Mouse (Mus musculus) thymus, adult 2 months (tissue): ENCODE data around the gene Fam71b. TPM values are rescaled to one million over a fixed set of nuclear protein-coding genes. Genes with fewer than 3 reads are reported as not detected.

Source experiments
- DNase-seq: peaks from one replicate; pipeline ENCODE4 v3.0.0; 2021
- H3K27ac ChIP-seq: fragments of 200-500 bp; 2 replicates; pipeline ENCODE4 v1.5.1; 2012; ENCODE audit warnings: low read length, control low read depth; ENCODE audit not compliant: control insufficient read depth, insufficient read depth
- H3K27me3 ChIP-seq: fragments of 200-500 bp; 2 replicates; pipeline ENCODE4 v1.6.1; 2012; ENCODE audit warnings: mild to moderate bottlenecking, low read length, moderate library complexity, mixed read lengths; ENCODE audit not compliant: control insufficient read depth, insufficient read depth
- H3K36me3 ChIP-seq: fragments of 200-500 bp; 2 replicates; pipeline ENCODE4 v1.6.1; 2012; ENCODE audit warnings: mild to moderate bottlenecking, low read length, moderate library complexity; ENCODE audit not compliant: control insufficient read depth, insufficient read depth
- H3K4me1 ChIP-seq: fragments of 200-500 bp; replicated peaks from 2 replicates; pipeline ENCODE4 v1.6.1; 2012; ENCODE audit warnings: low read length; ENCODE audit not compliant: control insufficient read depth, insufficient read depth
- H3K4me3 ChIP-seq: fragments of 200-500 bp; 2 replicates; pipeline ENCODE4 v1.5.1; 2012; ENCODE audit warnings: mild to moderate bottlenecking, low read length, control low read depth, moderate library complexity; ENCODE audit not compliant: control insufficient read depth, insufficient read depth
- CTCF ChIP-seq: fragments of 200-500 bp; IDR thresholded peaks from 2 replicates; pipeline ENCODE4 v1.5.1; 2012; ENCODE audit warnings: mild to moderate bottlenecking, control low read depth, low read length, moderate library complexity, borderline replicate concordance; ENCODE audit not compliant: control insufficient read depth, poor library complexity, insufficient read depth; ENCODE audit errors: extremely low read depth
- POLR2A ChIP-seq: fragments of 200-500 bp; IDR thresholded peaks from 2 replicates; pipeline ENCODE4 v1.6.1; 2012; ENCODE audit warnings: mild to moderate bottlenecking, low read length, control low read depth, moderate library complexity; ENCODE audit not compliant: control insufficient read depth, poor library complexity, insufficient read depth; ENCODE audit errors: extremely low read depth
- WGBS: fragments of 180-500 bp; shearing (Covaris S2); methylation state at CpG from one replicate; pipeline ENCODE4 v1.1.7; 2018; 5-methylcytosine and 5-hydroxymethylcytosine counted together
- polyA plus RNA-seq: library from polyadenylated mRNA; depleted of rRNA; stranded (reverse); fragments of >200 nt; gene quantifications from 2 replicates; pipeline ENCODE4 v1.2.3, GENCODE M21; 2012; rRNA removed

Fam71b gene
- polyA plus RNA-seq: 2.1 and 2.6 TPM in 2 replicates

DNA sequence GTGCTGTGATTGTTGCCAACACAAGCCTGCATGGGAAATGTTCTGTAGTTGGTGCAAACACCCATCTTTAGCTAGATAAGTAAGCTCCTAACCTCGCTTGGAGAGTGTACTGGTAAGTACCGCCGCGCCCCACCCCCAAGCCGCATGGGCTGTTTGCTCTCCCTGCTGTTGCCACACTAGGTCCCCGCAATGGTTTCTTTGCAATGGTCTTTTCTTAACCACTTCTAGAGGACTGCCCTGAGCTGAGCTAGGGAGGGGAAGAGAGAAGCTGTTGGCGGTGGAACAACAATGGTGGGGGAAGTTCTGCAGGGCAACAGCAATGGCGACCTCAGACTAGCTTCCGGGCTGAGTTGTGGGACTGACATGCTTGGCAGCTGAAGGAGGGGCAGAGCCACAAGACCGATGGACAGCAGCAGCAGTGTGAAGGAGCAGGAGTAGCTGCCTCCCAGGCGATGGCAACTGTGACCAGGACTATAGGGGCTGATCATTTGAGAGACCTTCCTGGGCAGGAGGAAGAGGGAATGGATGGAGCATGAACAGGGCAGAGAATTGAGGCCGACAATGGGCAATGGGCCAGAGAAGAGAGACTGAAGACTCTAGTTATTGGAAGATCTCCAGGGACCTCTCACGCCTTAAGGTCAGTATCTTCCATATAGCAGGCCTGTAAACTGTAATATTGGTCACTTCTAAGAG lies at the start of gene Fam71b:
Gene Fam71b (plus strand): TSS at position 393 of the 693 bp plus-strand sequence.
- Histone ChIP-seq H3K4me3 (peak within 1 kb of the TSS; percentile 4), H3K4me1 (peaks cover 40% of the 10 kb centered on the region), H3K27ac (peak within 1 kb of the TSS; percentile 98), H3K27me3 (no peaks in the 10 kb centered on the region), H3K36me3 (no peaks in the 10 kb centered on the region)
- DNase-seq: peak; percentile 63
- TF ChIP-seq CTCF (no peak), POLR2A (0 out of 2 replicates have a peak, but pooled peaks have one; percentile 14)
- 22% methylated on average over 13 of the region's 13 CpGs for WGBS

DNA sequence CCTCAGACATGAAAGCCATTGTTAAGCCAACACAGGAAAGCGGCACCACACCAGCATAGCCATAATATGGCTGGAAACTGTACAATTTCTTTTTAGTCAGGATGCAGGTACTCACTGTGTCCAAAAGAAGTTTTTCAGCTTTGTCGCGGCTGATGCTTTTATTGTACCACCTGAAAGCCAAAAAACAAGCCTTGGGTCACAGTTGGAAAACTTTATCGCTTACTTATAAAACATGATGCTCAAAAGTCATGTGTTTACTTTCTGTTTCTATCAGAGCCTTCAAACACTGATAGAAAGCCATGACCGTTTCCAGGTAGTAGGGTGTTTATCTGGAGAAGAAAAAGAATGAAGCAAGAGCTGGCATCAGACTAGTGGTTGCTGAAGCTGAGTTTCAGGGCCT lies 48.6 kb upstream of the Fam71b start:
- Histone ChIP-seq H3K4me1 (peaks cover 28% of the 10 kb centered on the region), H3K4me3 (no peak overlapping the region), H3K27ac (no peak overlapping the region), H3K27me3 (no peaks in the 10 kb centered on the region), H3K36me3 (peaks cover 76% of the 10 kb centered on the region)
- TF ChIP-seq CTCF (no peak), POLR2A (no peak)
- DNase-seq: no peak
- WGBS: 88% methylated on average over 5 of the region's 5 CpGs

DNA sequence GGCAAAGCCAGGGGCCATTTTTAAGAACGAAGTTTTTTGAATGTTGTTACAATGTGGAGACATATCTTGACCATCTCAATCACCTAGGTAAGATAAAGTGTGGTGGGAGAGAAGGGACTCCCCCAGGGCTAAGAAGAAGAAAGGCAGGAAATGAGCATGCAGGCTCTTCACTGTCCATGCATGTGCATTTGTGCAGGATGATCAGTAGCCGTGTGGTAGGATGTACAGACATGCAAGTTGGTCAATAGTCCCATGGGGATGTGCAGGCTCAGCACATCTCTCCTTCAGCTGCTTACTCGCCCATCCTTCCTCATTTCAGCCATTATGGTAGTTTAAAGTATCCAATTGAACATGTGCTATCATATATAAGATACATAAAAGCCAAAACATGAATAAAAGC lies 47.9 kb upstream of the Fam71b start:
- no peak for DNase-seq
- no peak overlapping the region for H3K27ac ChIP-seq
- TF ChIP-seq CTCF: no peak
- TF ChIP-seq POLR2A: no peak
- 87% methylated on average over 3 of the region's 3 CpGs for WGBS
- H3K4me1 ChIP-seq: peaks cover 23% of the 10 kb centered on the region
- peaks cover 78% of the 10 kb centered on the region for H3K36me3 ChIP-seq
- no peaks in the 10 kb centered on the region for H3K27me3 ChIP-seq
- no peak overlapping the region for H3K4me3 ChIP-seq

DNA sequence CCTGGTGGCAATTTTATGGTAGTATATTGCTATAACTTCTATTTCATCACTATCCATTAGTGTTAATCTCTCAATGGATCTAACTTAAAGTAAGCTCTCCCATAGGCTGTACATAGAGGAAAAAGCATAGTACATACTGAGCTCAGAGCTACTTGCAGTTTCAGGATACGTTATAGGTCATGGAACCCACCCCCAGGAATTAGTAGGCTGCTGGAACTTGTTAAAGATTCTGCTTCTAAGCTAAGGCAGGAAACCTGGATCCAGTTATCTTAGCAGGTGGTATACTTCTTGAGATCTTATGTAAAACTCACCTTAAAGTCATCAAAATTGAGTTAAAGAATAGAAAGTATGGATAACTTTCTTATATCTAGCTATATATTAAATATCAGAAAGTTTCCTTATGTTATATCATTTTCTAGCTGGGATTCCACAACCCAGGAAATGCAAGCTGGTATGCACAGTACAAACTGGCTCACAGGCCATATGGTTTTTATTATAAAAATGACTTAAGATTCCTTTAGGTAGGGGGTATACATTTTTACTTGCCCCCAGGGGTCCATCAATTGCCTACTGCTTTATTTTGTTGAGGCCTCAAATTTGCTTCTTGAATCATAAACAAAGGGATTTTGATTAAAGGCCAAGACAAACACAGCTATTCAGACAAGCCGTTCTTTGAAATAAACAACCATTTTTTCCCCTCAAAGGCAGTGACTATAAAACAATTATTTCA lies 46.5 kb upstream of the Fam71b start:
- 94% methylated on average over 2 of the region's 2 CpGs for WGBS
- H3K4me1 ChIP-seq: peaks cover 15% of the 10 kb centered on the region
- peaks cover 87% of the 10 kb centered on the region for H3K36me3 ChIP-seq
- TF ChIP-seq CTCF (no peak), POLR2A (no peak)
- no peak for DNase-seq
- no peak overlapping the region for H3K27ac ChIP-seq
- no peaks in the 10 kb centered on the region for H3K27me3 ChIP-seq
- H3K4me3 ChIP-seq: no peak overlapping the region

DNA sequence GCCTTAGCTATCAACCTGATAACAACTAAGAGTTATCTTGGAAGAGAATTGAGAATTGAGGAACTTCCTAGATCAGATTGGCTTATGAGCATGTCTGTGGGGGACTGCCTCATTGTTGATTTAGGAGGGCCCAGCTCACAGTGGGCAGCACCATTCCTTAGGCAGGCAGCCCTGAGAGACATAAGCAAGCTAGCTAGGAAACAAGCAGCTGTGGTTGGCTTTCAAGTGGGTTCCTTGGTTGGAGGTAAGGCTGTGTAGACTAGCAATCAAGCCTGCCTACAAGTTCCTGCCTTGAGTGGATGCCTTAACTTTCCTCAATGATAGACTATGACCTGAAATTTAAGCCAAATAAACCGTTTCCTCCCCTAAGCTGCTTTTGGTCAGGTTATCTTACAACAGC lies 38.0 kb upstream of the Fam71b start:
- H3K27me3 ChIP-seq: no peaks in the 10 kb centered on the region
- 85% methylated on average over 1 of the region's 1 CpGs for WGBS
- no peak for DNase-seq
- no peak overlapping the region for H3K27ac ChIP-seq
- TF ChIP-seq POLR2A (no peak), CTCF (no peak)
- peaks cover 12% of the 10 kb centered on the region for H3K4me1 ChIP-seq
- H3K4me3 ChIP-seq: no peak overlapping the region
- H3K36me3 ChIP-seq: peaks cover 95% of the 10 kb centered on the region

DNA sequence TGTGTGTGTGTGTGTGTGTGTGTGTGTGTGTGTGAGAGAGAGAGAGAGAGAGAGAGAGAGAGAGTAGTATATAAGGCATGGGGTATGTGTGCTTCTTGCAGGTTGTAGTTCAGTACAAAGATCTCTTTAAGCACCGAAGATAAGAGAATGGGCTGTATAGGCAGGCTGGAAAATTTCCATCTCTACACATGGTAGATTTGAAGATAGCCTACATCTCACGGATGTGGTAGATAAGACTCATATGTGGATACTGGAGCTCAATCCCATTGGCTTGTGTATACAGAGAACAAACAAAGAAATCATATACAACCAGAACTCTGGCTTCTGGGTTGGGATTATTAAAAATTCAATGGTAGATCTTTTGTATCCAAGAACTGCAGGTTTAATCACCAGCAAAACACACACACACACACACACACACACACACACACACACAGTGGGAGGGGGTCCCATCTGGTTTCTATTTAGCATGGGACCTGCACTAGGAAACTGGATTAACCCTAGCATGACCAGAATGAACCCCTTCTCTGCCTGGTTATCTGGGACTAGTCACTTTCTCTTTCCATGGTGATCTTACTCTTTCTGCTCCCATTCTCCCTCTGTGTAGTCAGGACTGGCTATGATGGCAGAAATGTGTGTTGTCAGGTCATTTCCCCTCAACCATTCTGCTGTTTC lies 35.2 kb upstream of the Fam71b start:
- Histone ChIP-seq H3K27me3 (no peaks in the 10 kb centered on the region), H3K27ac (no peak overlapping the region), H3K4me3 (no peak overlapping the region), H3K4me1 (peaks cover 16% of the 10 kb centered on the region), H3K36me3 (peaks cover 99% of the 10 kb centered on the region)
- WGBS: 50% methylated on average over 2 of the region's 2 CpGs
- DNase-seq: no peak
- no peak for TF ChIP-seq CTCF
- no peak for TF ChIP-seq POLR2A
